Mouse (Mus musculus) layer of hippocampus, adult 9-10 months (tissue): ENCODE data around the gene Akr1c14.
"Not testable (repeated sequence)": the region's sequence is repeated elsewhere in the genome, so short reads cannot be mapped to it uniquely, and the experiment has no call there.

Experiments
- DNase-seq: peaks from one replicate; pipeline ENCODE4 v3.0.0; 2022; ENCODE audit warnings: low spot score

Gene Akr1c14

GRCm38 (mm10) chr13:4123146-4123545 lies 74.3 kb downstream of the Akr1c14 start:
- DNase-seq, result no peak

GRCm38 (mm10) chr13:4124471-4124870 lies 75.7 kb downstream of the Akr1c14 start:
- not testable (repeated sequence) for DNase-seq

- DNase-seq, result not testable (repeated sequence)
Measured at GRCm38 (mm10) chr13:4125846-4126245, 77.0 kb downstream of the Akr1c14 start.

GRCm38 (mm10) chr13:4129100-4129499 lies 80.3 kb downstream of the Akr1c14 start:
- no peak for DNase-seq

- DNase-seq, result no peak
Measured at GRCm38 (mm10) chr13:4131317-4131716, 82.5 kb downstream of the Akr1c14 start.

GRCm38 (mm10) chr13:4131721-4132120 lies 82.9 kb downstream of the Akr1c14 start:
- DNase-seq, result no peak

- no peak for DNase-seq
Measured at GRCm38 (mm10) chr13:4133070-4133469, 84.3 kb downstream of the Akr1c14 start.
